Mouse (Mus musculus) regulatory T cell (primary cell): ENCODE results near the gene Prkcb.

Experiments used
- in situ Hi-C: fragments of 300-600 bp; cut with MboI, MseI; formaldehyde crosslinking; loops from one replicate; pipeline ENCODE4 v1.15.1; 2025; ENCODE audit warnings: high pct_unique_total_duplicates

Prkcb gene

GRCm38 (mm10) chr7:122366635-122367034 lies 78.1 kb downstream of the Prkcb start:
- in situ Hi-C loops: no loop called here

- in situ Hi-C loops: no loop called here
These were observed 78.9 kb downstream of the Prkcb start for GRCm38 (mm10) chr7:122367303-122368007.

- in situ Hi-C loops: no loop called here
These were observed 81.9 kb downstream of the Prkcb start for GRCm38 (mm10) chr7:122370488-122370887.

GRCm38 (mm10) chr7:122371947-122372346 lies 83.4 kb downstream of the Prkcb start:
- in situ Hi-C loops: no loop called here

GRCm38 (mm10) chr7:122372349-122372748 lies 83.8 kb downstream of the Prkcb start:
- in situ Hi-C loops: no loop called here

GRCm38 (mm10) chr7:122376845-122377244 lies 88.3 kb downstream of the Prkcb start:
- in situ Hi-C loops: no loop called here

- in situ Hi-C loops: no loop called here
These were observed 89.4 kb downstream of the Prkcb start for GRCm38 (mm10) chr7:122377967-122378366.

- in situ Hi-C loops: no loop called here
These were observed 89.9 kb downstream of the Prkcb start for GRCm38 (mm10) chr7:122378473-122378872.

GRCm38 (mm10) chr7:122379292-122379691 lies 90.7 kb downstream of the Prkcb start:
- in situ Hi-C loops: no loop called here

GRCm38 (mm10) chr7:122380336-122381130 lies 92.0 kb downstream of the Prkcb start:
- in situ Hi-C loops: no loop called here

GRCm38 (mm10) chr7:122381560-122381959 lies 93.0 kb downstream of the Prkcb start:
- in situ Hi-C loops: no loop called here

GRCm38 (mm10) chr7:122383260-122383659 lies 94.7 kb downstream of the Prkcb start:
- in situ Hi-C loops: no loop called here

GRCm38 (mm10) chr7:122384891-122385290 lies 96.3 kb downstream of the Prkcb start:
- in situ Hi-C loops: loop anchor here (5.0 kb wide), 1 partner anchor 88 kb away; no protein-coding TSS in a partner anchor

- in situ Hi-C loops: loop anchor here (5.0 kb wide), 1 partner anchor 89 kb away; no protein-coding TSS in a partner anchor
These were observed 98.0 kb downstream of the Prkcb start for GRCm38 (mm10) chr7:122386567-122386966.

GRCm38 (mm10) chr7:122387896-122388295 lies 99.3 kb downstream of the Prkcb start:
- in situ Hi-C loops: loop anchor here (5.0 kb wide), 1 partner anchor 91 kb away; no protein-coding TSS in a partner anchor

- in situ Hi-C loops: loop anchor here (5.0 kb wide), 1 partner anchor 92 kb away; no protein-coding TSS in a partner anchor
These were observed 100.3 kb downstream of the Prkcb start for GRCm38 (mm10) chr7:122388858-122389257.

- in situ Hi-C loops: loop anchor here (5.0 kb wide), 1 partner anchor 92 kb away; no protein-coding TSS in a partner anchor
These were observed 101.1 kb downstream of the Prkcb start for GRCm38 (mm10) chr7:122389633-122390032.

- in situ Hi-C loops: no loop called here
These were observed 101.6 kb downstream of the Prkcb start for GRCm38 (mm10) chr7:122390200-122390599.

- in situ Hi-C loops: no loop called here
These were observed 102.1 kb downstream of the Prkcb start for GRCm38 (mm10) chr7:122390683-122391082.

- in situ Hi-C loops: no loop called here
These were observed 102.8 kb downstream of the Prkcb start for GRCm38 (mm10) chr7:122391382-122391781.

GRCm38 (mm10) chr7:122393964-122394363 lies 105.4 kb downstream of the Prkcb start:
- in situ Hi-C loops: no loop called here

GRCm38 (mm10) chr7:122395159-122395975 lies 106.8 kb downstream of the Prkcb start:
- in situ Hi-C loops: no loop called here
